Mouse (Mus musculus): Measurements from ENCODE around the gene Spam1.

The Spam1 gene

GRCm38 (mm10) chr6:24790888-24791287 lies at the start of gene Spam1:
Gene Spam1, plus strand, starts transcription at chr6:24791188.
- TF ChIP-seq GATA4 (IDR thresholded peaks at IDR 0.05; ENCODE audit: insufficient replicate concordance, low read length) = no peak

GRCm38 (mm10) chr6:24748029-24748428 lies 43.0 kb upstream of the Spam1 start, which contains the start of gene Hyal4:
Gene Hyal4, plus strand, starts transcription at chr6:24748329.
- no peak for TF ChIP-seq GATA4 (IDR thresholded peaks at IDR 0.05; ENCODE audit: insufficient replicate concordance, low read length)

- TF ChIP-seq GATA4 (IDR thresholded peaks at IDR 0.05; ENCODE audit: insufficient replicate concordance, low read length) = no peak
Measured at GRCm38 (mm10) chr6:24759281-24759680, 31.7 kb upstream of the Spam1 start.

GRCm38 (mm10) chr6:24766261-24766660 lies 24.7 kb upstream of the Spam1 start:
- TF ChIP-seq GATA4 (IDR thresholded peaks at IDR 0.05; ENCODE audit: insufficient replicate concordance, low read length) = no peak

- no peak for TF ChIP-seq GATA4 (IDR thresholded peaks at IDR 0.05; ENCODE audit: insufficient replicate concordance, low read length)
Measured at GRCm38 (mm10) chr6:24779182-24779581, 11.8 kb upstream of the Spam1 start.

- no peak for TF ChIP-seq GATA4 (IDR thresholded peaks at IDR 0.05; ENCODE audit: insufficient replicate concordance, low read length)
Measured at GRCm38 (mm10) chr6:24822070-24822469, 31.1 kb downstream of the Spam1 start.

Measured in liver, adult (tissue).